Mouse (Mus musculus) hematopoietic stem cell, adult 5-6 weeks (primary cell): ENCODE measurements around the gene Mcts2. TPM values are rescaled to one million over a fixed set of nuclear protein-coding genes. Genes with fewer than 3 reads are reported as not detected.

Experiments
- ATAC-seq, 2 experiments: fragments of 125-278 bp in 1 of 2; replicated peaks in 1 of 2; 2 replicates each; pipeline ENCODE4 v1.8.0; 2016 to 2017; ENCODE audit warnings: inconsistent platforms in 2 of 2, mild to moderate bottlenecking in 2 of 2, moderate number of reproducible peaks in 2 of 2, low read depth in 1 of 2, moderate TSS enrichment in 1 of 2; ENCODE audit not compliant: low FRiP score in 2 of 2, poor library complexity in 2 of 2, severe bottlenecking in 2 of 2, insufficient read depth in 1 of 2, low TSS enrichment in 1 of 2
- total RNA-seq: library from RNA; stranded (forward); fragments of 172-1452, 232-1000 nt; gene quantifications from 2 replicates; pipeline ENCODE4 v1.2.3, GENCODE M21; 2017

The Mcts2 gene
- total RNA-seq, 1 experiment from 2014 or later: 15.0 TPM

DNA sequence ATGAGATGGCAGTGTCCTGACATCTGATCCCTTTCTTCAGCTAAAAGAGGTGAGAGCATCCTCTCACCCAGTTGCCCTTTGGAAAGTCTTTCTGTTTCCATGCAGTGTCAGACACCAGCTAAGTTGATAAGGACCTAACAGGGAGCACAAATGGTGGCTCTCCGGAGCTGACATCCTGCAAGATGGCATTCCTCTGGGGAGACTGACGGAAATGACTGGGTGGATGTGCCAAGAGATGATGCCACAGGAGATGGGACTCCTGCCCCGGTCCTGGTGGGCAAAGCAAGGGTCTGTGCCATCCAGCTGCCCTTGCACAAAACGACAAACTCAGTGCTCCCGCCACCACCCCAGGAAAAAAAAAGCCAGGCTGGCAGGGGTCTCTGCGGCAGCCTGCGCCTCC is 20.4 kb downstream of the Mcts2 start:
- no peak for ATAC-seq

DNA sequence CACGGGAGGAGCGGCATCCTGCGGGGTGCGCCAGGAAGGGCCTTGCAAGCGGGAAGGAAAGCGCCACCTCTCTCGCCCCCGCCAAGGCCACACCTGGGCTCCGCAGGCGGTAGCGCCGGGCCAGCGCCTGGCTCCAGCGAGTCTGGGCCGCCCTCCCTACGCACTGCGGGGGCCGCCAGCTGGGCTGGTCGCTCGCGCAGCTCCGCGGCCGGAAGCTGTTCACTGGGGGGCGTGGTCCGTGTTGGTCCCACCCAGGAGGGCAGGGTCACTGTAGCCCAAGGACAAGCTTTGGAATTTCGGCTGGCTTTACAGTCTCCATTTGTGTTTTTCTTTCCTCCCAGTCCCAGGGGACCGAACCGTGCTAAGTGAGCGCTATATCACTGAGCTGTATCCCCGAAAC is 20.8 kb downstream of the Mcts2 start:
- ATAC-seq: no peak

DNA sequence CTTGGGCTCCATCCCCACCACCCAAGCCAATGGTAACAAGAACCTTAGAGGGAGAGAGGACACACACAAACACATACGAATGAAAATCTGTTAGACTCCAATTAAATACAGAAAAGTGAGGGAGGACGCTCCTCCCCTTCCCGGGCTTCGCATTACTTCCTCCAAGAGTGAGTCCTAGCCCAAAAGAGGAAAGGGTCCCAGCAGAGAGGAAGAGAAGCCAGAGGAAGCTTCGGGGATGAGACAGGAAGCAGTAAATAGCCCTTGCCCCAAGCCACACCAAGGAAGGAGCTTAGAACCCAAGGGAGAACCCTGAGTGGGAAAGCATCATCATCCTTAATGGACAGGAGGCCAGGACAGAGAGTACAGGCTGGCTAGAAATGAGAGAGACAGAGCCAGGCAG is 22.2 kb downstream of the Mcts2 start:
- ATAC-seq: no peak

DNA sequence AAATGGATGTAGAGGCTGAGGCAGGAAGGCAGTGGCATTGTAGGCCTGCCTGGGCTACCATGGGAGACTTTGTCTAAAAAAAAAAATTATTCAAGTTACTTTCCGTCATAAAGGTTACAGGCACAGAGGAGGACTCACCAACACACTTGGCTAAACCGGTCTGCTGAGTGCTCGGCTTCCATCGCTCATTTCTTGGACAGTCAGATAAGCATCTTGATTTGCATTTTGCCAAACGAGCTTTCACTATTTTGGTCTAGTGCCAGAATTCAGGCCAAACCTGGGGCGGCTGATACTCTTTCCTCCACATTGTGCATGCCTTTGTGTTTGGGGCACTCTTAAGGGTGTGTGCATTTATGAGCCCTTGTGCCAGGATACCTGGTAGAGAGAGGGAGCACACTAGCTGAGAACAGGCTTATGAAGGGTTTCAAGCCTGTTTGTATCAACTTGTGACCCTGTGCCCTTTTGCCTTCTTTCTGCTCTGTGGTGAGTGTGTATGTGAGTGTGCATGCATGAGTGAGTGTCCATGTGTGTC is 29.5 kb downstream of the Mcts2 start:
- ATAC-seq: no peak

DNA sequence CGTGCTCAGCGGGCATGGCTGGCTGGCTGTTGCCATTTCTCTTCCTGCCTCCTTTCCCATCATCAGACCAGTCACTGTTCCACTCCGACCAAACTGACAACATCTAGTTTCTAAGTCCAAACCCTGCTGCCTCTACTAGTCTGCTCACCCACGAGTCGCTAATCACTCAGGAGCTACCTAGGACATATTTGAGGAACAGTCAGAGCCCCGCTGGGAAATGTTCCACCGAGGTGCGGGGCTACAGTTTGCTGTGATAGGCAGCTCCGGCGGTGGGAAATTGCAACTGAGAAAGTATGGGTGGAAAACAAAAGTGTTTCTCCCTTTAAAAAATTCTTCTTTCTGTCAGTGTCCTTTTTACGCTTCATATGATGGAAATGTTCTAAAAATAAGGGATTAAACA is 30.8 kb downstream of the Mcts2 start:
- ATAC-seq: no peak

DNA sequence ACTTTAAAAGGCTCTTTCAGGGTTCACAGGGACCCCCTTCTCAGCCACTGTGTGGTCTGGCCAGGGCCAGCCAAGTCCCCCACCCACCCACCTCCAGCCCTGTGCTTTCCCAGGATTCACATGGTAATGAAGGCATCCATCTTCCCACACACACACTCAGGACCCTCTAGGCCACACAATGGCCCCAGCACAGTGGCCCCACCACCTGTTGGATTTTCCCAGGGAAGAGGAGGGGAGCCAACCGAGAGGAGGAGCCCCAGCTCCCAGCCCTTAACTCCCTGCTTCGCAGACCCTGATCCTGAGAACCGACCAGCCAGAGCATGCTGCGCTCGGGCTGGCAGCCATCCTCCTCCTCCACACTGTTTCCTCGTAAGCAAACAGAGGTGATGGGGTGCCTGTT is 31.2 kb downstream of the Mcts2 start:
- no peak for ATAC-seq

DNA sequence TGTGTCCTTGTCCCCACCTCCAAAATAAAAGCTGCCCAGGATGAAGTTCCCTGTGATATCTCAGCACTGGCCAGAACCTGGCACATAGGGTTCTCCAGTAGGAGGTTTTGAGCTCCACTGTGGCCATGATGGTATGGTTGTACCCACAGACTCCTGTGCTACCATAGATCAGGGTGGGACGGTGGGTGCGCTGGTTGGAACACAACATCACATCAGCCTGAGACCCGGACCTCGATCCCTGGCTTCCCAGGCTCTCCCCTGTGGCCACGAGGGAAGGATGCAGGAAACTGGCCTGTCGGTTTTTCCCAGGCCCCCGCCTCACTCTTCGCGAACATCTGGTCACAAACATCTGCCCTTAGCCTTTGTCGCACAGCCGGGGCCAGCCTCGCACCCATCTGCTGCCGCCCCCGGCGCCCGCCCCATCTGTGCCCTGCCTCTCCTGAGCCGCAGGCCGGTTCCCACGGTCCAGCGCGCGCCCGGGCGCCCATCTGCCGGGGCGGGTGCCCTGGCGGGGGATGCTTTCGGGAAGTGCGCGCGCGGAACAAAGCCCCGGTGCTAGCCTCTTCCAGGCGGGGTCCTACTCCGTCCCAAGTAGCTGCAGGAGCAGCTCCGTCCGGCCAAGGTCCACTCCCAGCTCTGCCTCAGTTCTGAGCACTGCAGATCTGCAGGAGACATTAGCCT is 37.0 kb downstream of the Mcts2 start:
- ATAC-seq: peak in 1 of 2 experiments; percentile 26; a peak in 1 of 4 replicates

DNA sequence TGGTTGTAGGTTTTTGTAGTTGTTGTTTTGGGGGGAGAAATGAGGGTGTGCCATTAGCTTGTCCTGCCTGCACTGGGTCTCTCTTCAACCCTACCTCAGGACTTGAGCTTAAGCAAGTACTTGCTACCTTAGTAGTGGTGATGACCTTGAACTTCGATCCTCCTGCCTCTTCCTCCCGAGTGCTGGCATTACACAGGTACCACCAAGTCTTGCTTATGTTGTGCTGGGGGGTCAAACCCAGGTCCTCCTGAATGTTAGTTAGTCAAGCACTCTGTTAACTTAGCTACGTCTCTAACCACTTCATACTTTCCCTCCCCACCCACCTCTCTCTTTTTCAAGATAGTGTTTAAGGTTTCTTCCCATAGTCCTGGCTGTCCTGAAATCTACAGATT is 37.5 kb downstream of the Mcts2 start:
- no peak for ATAC-seq

DNA sequence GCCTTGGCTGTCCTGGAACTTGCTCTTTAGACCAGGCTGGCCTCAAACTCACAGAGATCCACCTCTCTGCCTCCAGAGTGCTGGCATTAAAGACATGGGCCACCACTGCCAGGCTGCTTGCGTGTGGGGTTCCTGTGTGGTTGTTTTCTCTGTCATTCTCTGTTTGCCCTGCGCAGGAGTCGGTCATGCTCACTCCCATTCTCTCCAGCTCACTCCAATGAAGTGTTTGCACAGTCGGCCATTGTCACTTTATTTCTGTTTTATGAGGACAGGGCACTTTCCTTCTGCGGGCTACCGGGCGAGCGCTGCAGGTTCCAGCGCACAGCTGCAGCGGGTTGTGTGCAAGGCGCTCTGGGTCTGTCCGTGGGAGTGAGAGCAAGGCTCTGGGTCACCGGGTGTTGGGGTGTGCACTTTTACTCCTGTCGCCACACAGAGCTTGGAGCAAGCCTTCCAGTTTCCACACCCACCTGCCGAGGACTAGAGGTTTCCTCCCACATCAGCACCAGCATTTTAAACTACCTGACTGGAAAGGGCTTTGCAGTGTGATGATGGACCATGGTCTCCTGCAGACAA is 38.4 kb downstream of the Mcts2 start:
- no peak for ATAC-seq

DNA sequence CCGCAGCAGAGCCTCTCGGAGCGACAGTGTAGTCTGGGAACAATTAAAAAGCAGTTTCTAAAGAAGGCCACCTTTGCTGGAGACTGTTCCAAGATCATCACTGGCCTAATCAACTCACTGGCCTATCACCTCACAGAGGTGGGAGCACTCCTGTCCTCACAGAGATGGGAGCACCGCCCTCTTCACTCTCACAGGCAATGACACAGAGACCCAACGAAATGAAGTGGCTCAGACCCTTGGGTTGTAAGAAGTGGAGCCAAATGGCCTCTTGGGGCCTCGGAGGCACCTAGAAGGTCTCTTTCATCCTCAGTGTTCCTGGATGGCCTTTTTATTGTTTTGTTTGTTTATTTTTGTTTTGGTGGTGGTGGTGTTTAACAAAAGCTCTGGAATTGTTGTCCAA is 39.4 kb downstream of the Mcts2 start:
- no peak for ATAC-seq

DNA sequence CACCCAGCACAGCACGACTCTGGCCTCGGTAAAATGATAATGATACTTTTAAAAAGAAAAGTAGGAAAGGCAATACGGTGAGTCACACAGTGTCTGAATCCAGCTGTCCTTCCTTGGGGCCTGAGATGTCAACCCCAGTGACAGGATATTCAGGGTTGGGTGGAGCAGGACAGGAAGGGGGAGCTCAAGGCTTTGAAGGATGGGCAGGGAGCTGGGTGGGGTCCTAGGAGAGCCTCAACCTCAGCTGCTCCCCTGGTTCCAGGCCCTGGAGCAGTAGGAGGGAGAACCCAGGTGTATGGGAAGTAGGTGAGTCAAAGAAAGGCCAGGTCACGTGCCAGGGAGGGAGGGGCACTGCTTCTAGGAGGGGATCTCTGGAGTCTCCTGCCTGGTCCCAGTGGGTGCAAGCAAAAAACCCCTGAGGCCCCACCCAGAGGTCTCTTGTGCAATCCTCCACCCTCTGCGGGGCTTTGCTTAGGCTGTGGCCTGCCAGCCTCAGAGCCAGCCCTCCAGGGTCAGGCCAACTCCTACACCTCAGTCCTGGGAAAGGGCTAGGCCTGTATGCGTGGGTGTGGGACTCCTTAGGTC is 40.0 kb downstream of the Mcts2 start:
- no peak for ATAC-seq

DNA sequence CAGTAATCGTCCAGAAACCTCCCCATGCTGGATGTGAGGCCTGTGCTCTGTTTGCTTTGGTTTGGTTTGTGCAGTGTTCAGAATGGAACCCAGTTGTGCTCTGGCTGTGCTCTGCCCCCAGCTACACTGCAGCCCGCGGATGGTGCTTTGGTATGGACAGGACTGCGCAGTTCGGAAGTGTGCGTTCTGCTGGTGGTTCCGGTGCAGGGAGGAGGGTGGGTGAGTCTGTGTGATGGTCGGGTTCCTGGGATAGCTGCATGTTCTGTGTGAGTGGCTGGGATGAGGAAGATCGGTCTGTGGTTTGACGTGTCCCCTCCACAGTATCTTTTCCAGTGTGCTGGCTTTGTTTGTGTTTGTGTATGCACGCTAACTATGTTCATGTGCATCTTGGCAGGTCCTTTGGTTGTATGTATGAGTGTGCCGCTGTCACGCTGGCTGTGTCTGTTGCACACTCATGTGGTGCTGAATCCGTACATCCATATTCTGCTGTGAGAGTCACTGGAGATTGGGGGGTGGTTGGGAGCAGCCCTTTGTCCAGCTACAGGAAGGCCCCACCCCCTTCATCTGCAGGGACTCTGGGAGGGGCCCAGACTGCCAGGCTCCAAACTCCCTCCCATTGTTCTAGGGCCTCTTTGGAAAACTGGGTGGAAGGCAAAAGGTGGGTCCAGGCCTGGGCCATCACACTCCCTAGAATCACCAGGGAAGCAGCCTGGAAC is 41.1 kb downstream of the Mcts2 start:
- no peak for ATAC-seq

DNA sequence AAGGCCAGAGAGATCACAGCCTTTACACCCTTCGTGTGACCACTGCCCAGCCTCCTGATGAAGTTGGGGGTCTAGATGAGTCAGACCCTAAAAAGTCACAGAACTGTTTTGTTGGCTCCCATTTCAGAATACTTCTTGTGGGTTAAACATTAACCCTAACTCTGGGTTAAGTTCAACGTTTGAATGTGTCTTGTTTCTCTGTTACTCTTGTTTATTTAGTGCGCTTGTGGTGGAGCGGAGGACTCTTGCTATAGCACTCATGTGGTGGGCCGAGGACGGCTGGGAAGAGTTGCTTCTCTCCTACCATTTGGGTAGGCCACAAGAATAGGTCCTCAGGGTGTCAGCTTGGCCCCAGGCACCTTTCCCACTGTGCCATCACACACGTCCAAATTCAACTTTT is 41.8 kb downstream of the Mcts2 start:
- no peak for ATAC-seq

DNA sequence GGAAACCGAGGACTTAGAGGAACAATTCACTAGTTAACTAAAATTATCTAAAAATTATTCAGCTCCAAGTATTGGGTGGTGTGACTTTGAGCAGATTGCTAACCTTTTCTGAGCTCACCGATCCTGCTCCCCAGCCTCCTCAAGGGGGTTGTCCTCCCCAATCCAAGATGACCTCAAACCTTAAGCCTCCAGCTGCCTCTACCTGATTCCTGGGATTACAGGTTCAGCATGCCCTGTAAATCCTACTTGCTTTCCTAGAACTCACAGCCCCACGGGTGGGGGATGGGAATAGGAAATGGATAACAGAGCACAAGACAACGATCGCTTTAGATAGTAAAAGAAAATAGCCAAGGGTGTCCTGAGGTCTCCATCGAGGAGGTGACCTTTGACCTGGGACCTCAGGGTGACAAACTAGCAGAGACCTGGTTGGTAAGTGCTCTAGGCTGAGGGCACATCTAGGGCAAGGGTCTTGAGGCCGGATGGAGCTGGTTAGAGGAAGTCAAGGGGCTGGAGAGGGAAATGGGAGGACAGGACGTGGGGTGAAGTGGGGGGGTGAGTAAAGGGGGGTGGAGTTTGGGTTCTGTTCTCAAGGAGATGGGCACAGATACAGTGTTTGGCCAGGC is 42.3 kb downstream of the Mcts2 start:
- ATAC-seq: no peak

DNA sequence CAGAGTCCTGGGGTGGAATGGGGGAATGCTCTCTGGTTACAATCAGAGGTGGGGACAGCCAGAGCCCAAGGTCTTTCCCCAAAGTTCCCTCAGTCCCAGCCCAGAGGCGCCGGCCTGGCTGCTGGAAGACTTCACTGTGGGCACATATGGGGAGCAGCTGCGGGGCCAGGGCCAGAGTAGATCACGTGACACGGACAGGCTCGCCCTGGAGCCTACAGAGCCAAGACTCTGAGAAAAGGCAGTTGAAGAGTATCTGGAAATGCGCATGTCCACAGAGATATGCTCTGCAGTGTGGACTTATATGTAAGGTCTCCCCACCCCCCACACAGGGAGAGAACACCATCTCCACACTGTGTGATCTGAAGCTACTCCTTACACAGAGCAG is 42.8 kb downstream of the Mcts2 start:
- ATAC-seq: no peak

DNA sequence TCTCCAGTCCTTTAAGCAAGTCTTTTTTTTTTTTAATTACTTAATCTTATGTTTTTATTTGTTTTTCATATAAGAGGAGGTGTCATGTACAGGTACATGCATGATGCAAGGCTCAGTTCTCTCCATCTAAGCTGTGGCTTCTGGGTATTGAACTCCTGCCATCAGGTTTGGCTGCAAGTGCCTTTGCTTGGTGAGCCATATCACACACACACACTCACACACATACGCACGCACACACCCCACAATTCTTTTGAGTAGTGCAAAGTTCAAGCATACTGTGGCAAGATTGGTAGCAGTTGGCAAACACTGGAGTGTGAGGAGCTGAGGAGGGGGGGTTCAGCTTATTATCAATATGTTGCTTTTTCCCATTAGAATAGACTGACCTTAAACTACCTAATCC is 46.4 kb downstream of the Mcts2 start:
- no peak for ATAC-seq

DNA sequence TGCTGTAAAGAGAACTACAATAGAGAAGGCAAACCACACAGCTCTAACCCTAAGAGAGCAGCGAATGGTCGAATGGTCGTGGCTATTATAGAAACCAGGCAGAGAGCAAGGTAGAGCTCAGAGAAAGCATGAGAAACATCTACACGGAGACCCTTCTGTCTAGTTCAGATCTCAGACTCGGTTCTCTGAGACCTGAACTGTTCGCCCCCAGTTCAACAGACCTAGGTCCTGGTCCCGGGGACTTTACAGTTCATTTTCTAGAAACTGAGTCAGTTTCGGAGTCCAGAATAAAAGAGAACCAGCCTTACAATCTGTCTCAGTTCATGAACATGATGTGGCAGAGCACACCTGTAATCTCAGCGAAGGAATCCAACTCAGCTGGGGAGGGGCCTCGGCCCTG is 47.7 kb downstream of the Mcts2 start:
- no peak for ATAC-seq

DNA sequence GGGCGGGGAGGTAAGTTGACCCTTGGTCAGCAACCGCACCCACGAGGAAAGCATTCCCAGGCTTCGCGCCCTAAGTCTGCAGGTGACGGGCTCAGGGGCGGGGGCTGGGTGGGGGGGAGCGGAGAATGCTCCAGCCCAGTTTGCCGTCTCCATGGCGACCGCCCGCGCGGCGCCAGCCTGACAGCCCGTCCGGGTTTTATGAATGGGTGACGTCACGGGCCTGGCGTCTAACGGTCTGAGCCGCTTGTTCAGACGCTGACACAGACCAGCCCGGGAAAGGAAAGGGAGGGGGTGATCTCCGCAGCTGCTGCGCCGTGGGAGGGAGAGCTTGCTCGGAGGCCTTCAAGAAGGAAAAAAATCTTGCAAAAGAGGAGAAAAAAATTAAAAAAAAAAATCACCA is 48.1 kb downstream of the Mcts2 start:
- peak; percentile 58 to 61 for ATAC-seq
